Mouse (Mus musculus) induced T-regulatory cell, adult 2 months (primary cell): ENCODE results near the gene Psmd13.

Experiments used
- DNase-seq: peaks from one replicate; pipeline ENCODE4 v3.0.0-alpha.2; 2012; ENCODE audit warnings: low read depth

Gene Psmd13

GRCm38 (mm10) chr7:140881696-140882468, at the start of gene Psmd13, which contains the start of gene Sirt3:
Psmd13 (plus strand) TSS chr7:140881968.
Sirt3 (minus strand) TSS chr7:140882309.
- DNase-seq = peak; percentile 97

- no peak for DNase-seq
These were observed 48.4 kb upstream of the Psmd13 start for GRCm38 (mm10) chr7:140833341-140833740.

GRCm38 (mm10) chr7:140834968-140835757, 46.6 kb upstream of the Psmd13 start, which contains the start of gene Urah:
Urah (plus strand) TSS chr7:140835018.
- DNase-seq = no peak

GRCm38 (mm10) chr7:140835758-140836087, 46.0 kb upstream of the Psmd13 start:
- no peak for DNase-seq

GRCm38 (mm10) chr7:140836243-140837115, 45.3 kb upstream of the Psmd13 start:
- no peak for DNase-seq

- DNase-seq = no peak
These were observed 42.2 kb upstream of the Psmd13 start for GRCm38 (mm10) chr7:140839556-140839955.

GRCm38 (mm10) chr7:140840750-140841735, 40.7 kb upstream of the Psmd13 start:
- DNase-seq = no peak

- no peak for DNase-seq
These were observed 38.0 kb upstream of the Psmd13 start for GRCm38 (mm10) chr7:140843806-140844205.

GRCm38 (mm10) chr7:140844905-140845665, 36.7 kb upstream of the Psmd13 start, which contains the start of gene Scgb1c1:
Scgb1c1 (plus strand) TSS chr7:140845547.
- peak; percentile 94 for DNase-seq

- no peak for DNase-seq
These were observed 36.1 kb upstream of the Psmd13 start for GRCm38 (mm10) chr7:140845683-140846082.

GRCm38 (mm10) chr7:140846676-140847075, 35.1 kb upstream of the Psmd13 start:
- DNase-seq = no peak

GRCm38 (mm10) chr7:140847755-140848580, 33.8 kb upstream of the Psmd13 start, which contains the start of gene Odf3:
Odf3 (plus strand) TSS chr7:140847805.
- no peak for DNase-seq

GRCm38 (mm10) chr7:140848591-140848990, 33.2 kb upstream of the Psmd13 start:
- DNase-seq = no peak

- DNase-seq = no peak
These were observed 29.9 kb upstream of the Psmd13 start for GRCm38 (mm10) chr7:140851916-140852315.

- no peak for DNase-seq
These were observed 28.4 kb upstream of the Psmd13 start for GRCm38 (mm10) chr7:140853386-140853785.

- DNase-seq = no peak
These were observed 27.3 kb upstream of the Psmd13 start for GRCm38 (mm10) chr7:140854483-140854882.

- DNase-seq = no peak
These were observed 26.6 kb upstream of the Psmd13 start for GRCm38 (mm10) chr7:140855181-140855580.

- peak; percentile 92 for DNase-seq
These were observed 25.6 kb upstream of the Psmd13 start, which contains the start of gene Gm45785 for GRCm38 (mm10) chr7:140855860-140856784. Gm45785 (minus strand) TSS chr7:140856331.
